Mouse (Mus musculus) ES-Bruce4 (cell line): ENCODE results near the gene Pttg1.

Experiments
- CTCF ChIP-seq: IDR thresholded peaks from one replicate; pipeline ENCODE4 v1.8.1; 2011; ENCODE audit warnings: low read depth, low read length
- EP300 ChIP-seq: IDR thresholded peaks from 2 replicates; pipeline ENCODE4 v1.6.1; 2011; ENCODE audit warnings: low read depth, low read length; ENCODE audit not compliant: insufficient read depth
- POLR2A ChIP-seq: IDR thresholded peaks from one replicate; pipeline ENCODE4 v1.8.1; 2011; ENCODE audit warnings: low read length; ENCODE audit not compliant: insufficient read depth

- no peak for TF ChIP-seq POLR2A
- TF ChIP-seq CTCF: no peak
- TF ChIP-seq EP300: no peak
Measured at GRCm38 (mm10) chr11:43396672-43397071, 29.4 kb downstream of the Pttg1 start.
